Mouse (Mus musculus): Measurements from ENCODE around the gene Sfr1. TPM values are rescaled to one million over a fixed set of nuclear protein-coding genes. Genes with fewer than 3 reads are reported as not detected.
A peak's percentile ranks its signal among the peaks of the same experiment; 100 is the strongest.

The Sfr1 gene
- polyA plus RNA-seq (2015; fragmentation: Nextera tagmentation; extraction: Ambion mirVana): 141 and 142 TPM in 2 replicates

DNA sequence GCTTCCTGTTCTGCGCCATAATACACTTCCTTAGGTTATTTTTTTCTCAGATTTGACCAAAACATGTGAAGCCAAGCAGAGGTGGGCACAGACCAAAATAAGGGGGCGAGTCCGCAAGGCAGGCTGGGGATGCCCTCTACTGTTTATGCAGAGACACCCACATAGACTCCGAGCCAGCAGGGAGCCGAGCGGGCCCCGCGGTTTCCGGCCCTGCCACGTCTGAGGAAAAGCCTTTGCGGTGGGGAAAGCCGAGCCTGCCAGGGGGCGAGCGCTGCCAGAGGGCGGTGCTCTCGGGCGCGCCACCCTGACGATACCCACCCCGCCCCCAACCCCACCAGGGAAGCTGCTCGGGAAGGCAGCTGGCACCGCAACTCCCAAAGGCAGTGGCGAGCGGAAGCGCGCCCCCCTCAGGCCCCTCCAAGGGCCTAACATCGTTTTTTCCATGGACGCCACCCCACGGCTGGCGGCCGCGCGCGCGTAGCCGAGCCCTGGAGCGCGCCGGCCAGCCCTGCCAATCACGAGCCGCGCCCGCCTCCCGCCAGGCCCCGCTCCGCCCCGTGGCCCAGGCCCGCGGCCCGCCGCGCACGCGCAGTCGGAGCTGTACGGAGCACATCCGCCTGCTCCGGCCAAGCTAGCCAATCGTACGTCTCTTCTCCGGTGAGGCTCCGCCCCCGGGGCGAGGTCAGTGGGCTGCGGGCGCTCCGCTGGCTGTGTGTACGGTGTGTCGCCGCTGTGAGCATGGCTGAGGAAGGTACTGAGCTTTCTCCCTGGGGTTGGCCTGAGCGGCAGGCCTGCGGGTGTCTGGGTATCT lies at the start of gene Sfr1:
Gene Sfr1 (plus strand): TSS at position 612 of the 811 bp plus-strand sequence.
- peak; percentile 99 for ATAC-seq (replicated peaks)
- under 1% methylated on average over 71 of the region's 72 CpGs for WGBS
- Histone ChIP-seq H3K9ac (peak within 1 kb of the TSS; percentile 77), H3K4me2 (peak within 1 kb of the TSS; percentile 91), H3K27me3 (replicated peaks) (no peaks in the 10 kb centered on the region), H3K36me3 (replicated peaks) (peaks cover 29% of the 10 kb centered on the region), H3K27ac (peak within 1 kb of the TSS; percentile 95), H3K4me3 (peak within 1 kb of the TSS; percentile 79), H3K4me1 (peaks cover 16% of the 10 kb centered on the region), H3K9me3 (no peaks in the 10 kb centered on the region)

DNA sequence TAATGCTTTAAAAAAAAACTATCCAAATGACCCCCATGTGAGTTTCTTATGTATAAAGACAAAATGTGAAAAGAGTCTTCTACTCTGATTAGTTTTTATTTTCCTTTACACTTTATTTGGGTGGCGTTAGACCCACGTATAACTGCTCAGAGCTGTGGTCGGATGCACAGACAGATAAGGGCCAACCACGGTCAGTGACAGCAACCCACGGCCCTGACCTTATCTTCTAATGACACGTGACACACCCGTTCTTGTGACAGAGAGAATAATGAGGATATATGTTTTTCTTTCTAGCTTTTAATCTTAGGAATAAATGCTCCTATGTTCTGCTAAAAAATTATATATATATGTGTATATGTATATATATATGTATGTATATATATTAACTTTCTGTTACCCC lies 41.9 kb upstream of the Sfr1 start:
- no peaks in the 10 kb centered on the region for H3K9me3 ChIP-seq
- no peaks in the 10 kb centered on the region for H3K36me3 ChIP-seq (replicated peaks)
- H3K27ac ChIP-seq: no peak overlapping the region
- 89% methylated on average over 7 of the region's 7 CpGs for WGBS
- no peak overlapping the region for H3K9ac ChIP-seq
- H3K27me3 ChIP-seq (replicated peaks): no peaks in the 10 kb centered on the region
- no peak overlapping the region for H3K4me3 ChIP-seq
- H3K4me1 ChIP-seq: no peaks in the 10 kb centered on the region
- no peak for ATAC-seq (replicated peaks)
- no peak overlapping the region for H3K4me2 ChIP-seq

DNA sequence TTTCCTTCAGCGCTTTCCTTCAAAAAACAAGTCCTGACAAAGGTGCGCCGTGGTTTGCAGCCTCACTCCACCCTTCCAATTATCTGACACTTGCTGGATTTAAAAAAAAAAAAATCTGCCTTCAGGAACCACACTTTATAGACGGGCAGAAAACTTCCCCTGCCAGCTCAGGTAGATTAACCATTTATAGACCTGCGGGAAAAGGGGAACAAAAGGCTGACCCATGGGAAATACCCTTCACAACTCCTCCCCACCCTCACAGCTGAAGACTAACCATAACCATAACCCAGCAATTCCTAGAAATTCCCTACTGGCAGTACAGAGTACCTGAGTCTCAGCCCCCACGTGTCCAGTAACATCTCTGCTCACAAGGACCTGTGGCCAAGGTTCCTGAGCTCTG lies 39.5 kb upstream of the Sfr1 start, which contains the start of gene Col17a1:
Gene Col17a1 (minus strand): TSS at position 101 of the 400 bp plus-strand sequence.
- H3K9me3 ChIP-seq: no peaks in the 10 kb centered on the region
- no peak for ATAC-seq (replicated peaks)
- H3K4me2 ChIP-seq: no peak within 1 kb of the TSS
- 79% methylated on average over 6 of the region's 6 CpGs for WGBS
- no peaks in the 10 kb centered on the region for H3K27me3 ChIP-seq (replicated peaks)
- H3K4me3 ChIP-seq: no peak within 1 kb of the TSS
- H3K4me1 ChIP-seq: no peaks in the 10 kb centered on the region
- H3K36me3 ChIP-seq (replicated peaks): no peaks in the 10 kb centered on the region
- H3K9ac ChIP-seq: no peak within 1 kb of the TSS
- no peak within 1 kb of the TSS for H3K27ac ChIP-seq

DNA sequence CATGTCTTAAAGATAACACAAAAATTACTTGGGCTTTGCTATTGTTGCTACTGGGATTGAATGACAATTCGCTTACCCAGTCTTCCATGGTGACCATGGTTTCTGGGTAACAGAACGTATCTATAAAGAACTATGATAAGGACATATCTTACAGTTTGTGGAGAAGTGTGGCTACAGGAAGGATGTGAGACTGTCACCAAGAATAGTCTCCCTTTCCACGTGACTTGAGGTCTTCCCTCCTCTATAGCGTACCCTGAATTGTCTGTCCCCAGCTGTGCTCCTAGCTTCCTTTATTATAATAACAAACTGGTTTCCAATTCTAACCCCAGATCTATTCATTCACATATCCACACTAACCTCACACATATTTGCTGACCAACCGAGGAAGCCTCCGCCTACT lies 35.8 kb upstream of the Sfr1 start:
- Histone ChIP-seq H3K9me3 (no peaks in the 10 kb centered on the region), H3K36me3 (replicated peaks) (no peaks in the 10 kb centered on the region), H3K9ac (no peak overlapping the region), H3K4me2 (no peak overlapping the region), H3K27me3 (replicated peaks) (no peaks in the 10 kb centered on the region), H3K27ac (no peak overlapping the region), H3K4me3 (no peak overlapping the region), H3K4me1 (no peaks in the 10 kb centered on the region)
- no peak for ATAC-seq (replicated peaks)
- 93% methylated on average over 6 of the region's 6 CpGs for WGBS

DNA sequence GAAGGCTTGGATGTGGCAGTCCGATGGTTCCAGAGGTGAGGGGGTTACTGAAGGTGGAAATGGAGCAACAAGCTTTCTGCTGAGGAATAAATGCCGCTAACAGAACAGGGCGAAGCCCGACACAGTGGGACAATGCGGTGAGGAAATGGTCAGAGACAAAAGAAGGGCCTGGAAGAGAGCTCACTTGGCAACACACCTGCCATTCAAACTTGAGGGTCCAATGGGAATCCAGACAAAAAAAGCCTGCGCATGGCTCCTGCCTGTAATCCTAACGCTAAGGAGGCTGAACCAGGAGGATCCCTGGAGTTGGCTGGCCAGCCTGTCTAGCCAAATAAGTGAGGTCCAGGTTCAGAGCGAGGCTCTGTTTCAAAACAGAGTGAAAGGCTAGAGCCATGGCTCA lies 35.1 kb upstream of the Sfr1 start:
- Histone ChIP-seq H3K36me3 (replicated peaks) (no peaks in the 10 kb centered on the region), H3K27ac (no peak overlapping the region), H3K4me3 (no peak overlapping the region), H3K9ac (no peak overlapping the region), H3K9me3 (no peaks in the 10 kb centered on the region), H3K4me2 (no peak overlapping the region), H3K4me1 (no peaks in the 10 kb centered on the region), H3K27me3 (replicated peaks) (no peaks in the 10 kb centered on the region)
- ATAC-seq (replicated peaks): no peak
- 92% methylated on average over 8 of the region's 8 CpGs for WGBS

DNA sequence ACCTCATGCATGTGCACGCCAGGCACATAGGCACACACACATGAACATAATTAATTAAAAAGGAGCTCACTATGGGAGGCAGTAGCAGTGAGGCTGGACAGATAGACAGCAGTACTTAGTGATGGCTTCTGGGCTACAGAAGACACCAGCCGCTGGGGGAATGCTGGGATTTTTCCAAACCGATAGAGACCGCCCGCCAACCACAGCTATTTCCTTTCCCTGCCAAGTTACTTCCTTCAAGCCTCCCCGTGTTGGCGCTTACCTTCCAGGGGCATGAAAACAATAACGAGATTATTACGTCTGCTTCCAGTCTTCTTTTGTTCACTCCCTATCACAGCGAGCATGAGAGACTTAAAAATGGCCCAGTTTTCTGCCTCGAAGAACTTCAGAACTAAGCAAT lies 34.4 kb upstream of the Sfr1 start:
- ATAC-seq (replicated peaks): no peak
- H3K9me3 ChIP-seq: no peaks in the 10 kb centered on the region
- H3K27me3 ChIP-seq (replicated peaks): no peaks in the 10 kb centered on the region
- H3K4me2 ChIP-seq: no peak overlapping the region
- 73% methylated on average over 11 of the region's 11 CpGs for WGBS
- H3K36me3 ChIP-seq (replicated peaks): no peaks in the 10 kb centered on the region
- H3K4me3 ChIP-seq: no peak overlapping the region
- H3K9ac ChIP-seq: no peak overlapping the region
- no peaks in the 10 kb centered on the region for H3K4me1 ChIP-seq
- no peak overlapping the region for H3K27ac ChIP-seq

DNA sequence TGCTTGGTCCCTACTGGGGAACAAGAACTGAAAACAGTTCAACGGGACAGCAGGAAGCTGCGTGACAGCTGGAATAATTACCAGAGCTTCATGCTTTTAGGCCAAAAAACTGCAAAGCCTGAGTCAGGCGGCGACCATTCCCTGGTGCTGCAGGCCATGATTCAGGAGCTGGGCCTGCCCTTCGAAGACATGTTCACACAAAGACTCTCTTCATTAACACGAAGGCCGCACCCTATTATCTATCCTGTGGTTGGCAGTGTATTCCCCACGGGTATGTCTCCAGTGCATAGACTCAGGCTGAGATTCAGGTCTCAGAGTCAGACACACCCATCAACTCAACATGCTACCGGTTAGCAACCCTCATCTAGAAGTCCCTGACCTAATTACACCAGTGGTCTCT lies 33.2 kb upstream of the Sfr1 start:
- H3K4me1 ChIP-seq: no peaks in the 10 kb centered on the region

DNA sequence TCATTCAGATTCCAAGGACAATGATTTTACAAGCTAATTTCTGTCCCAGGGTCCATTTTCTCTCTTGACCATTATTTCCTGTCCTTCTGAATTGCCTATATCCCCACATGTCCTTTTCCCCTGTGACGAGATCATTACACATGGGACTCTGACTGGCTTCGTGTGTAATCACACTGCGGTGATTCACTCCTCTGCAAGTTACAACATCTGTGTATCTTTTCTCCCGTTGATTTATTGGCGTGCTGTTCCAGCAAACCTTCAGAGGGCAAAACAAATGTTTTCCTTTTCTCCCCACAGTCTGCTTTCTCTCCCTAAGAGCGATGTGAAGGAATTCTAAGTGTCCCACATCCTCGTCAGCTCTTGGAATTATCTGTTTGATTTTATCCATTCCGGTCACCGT lies 31.7 kb upstream of the Sfr1 start:
- H3K27me3 ChIP-seq (replicated peaks): no peaks in the 10 kb centered on the region
- no peaks in the 10 kb centered on the region for H3K9me3 ChIP-seq
- ATAC-seq (replicated peaks): no peak
- no peak overlapping the region for H3K4me2 ChIP-seq
- no peak overlapping the region for H3K9ac ChIP-seq
- H3K27ac ChIP-seq: no peak overlapping the region
- no peak overlapping the region for H3K4me3 ChIP-seq
- no peaks in the 10 kb centered on the region for H3K36me3 ChIP-seq (replicated peaks)
- WGBS: 80% methylated on average over 9 of the region's 9 CpGs
- no peaks in the 10 kb centered on the region for H3K4me1 ChIP-seq

More for the DNA sequence above, 33.2 kb upstream of the Sfr1 start:
- Histone ChIP-seq H3K9me3 (no peaks in the 10 kb centered on the region), H3K27ac (no peak overlapping the region), H3K4me3 (no peak overlapping the region), H3K4me2 (no peak overlapping the region), H3K9ac (no peak overlapping the region), H3K36me3 (replicated peaks) (no peaks in the 10 kb centered on the region), H3K27me3 (replicated peaks) (no peaks in the 10 kb centered on the region)
- no peak for ATAC-seq (replicated peaks)
- 90% methylated on average over 9 of the region's 9 CpGs for WGBS

DNA sequence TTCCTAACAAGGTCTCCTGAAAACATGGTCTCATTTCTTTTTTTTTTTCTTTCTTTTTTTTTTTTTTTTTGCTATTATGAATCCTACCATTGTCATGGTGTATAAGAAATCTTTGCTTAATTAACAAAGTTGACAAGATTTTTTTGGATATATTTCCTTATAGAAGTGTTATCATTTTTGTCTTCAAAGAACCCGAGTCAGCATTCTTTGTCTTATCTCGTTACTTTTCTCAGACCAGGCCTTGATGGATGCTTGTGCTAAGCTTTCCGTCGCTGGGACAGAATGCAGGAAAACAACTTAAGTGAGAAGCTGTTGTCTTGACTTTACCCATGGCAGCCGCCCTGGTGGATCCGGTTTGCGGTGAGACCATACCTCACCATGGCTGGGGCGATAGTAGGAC lies 31.0 kb upstream of the Sfr1 start:
- no peaks in the 10 kb centered on the region for H3K9me3 ChIP-seq
- no peak overlapping the region for H3K4me3 ChIP-seq
- no peaks in the 10 kb centered on the region for H3K27me3 ChIP-seq (replicated peaks)
- H3K4me1 ChIP-seq: no peaks in the 10 kb centered on the region
- 74% methylated on average over 8 of the region's 8 CpGs for WGBS
- no peak overlapping the region for H3K4me2 ChIP-seq
- ATAC-seq (replicated peaks): no peak
- H3K36me3 ChIP-seq (replicated peaks): no peaks in the 10 kb centered on the region
- no peak overlapping the region for H3K27ac ChIP-seq
- H3K9ac ChIP-seq: no peak overlapping the region

DNA sequence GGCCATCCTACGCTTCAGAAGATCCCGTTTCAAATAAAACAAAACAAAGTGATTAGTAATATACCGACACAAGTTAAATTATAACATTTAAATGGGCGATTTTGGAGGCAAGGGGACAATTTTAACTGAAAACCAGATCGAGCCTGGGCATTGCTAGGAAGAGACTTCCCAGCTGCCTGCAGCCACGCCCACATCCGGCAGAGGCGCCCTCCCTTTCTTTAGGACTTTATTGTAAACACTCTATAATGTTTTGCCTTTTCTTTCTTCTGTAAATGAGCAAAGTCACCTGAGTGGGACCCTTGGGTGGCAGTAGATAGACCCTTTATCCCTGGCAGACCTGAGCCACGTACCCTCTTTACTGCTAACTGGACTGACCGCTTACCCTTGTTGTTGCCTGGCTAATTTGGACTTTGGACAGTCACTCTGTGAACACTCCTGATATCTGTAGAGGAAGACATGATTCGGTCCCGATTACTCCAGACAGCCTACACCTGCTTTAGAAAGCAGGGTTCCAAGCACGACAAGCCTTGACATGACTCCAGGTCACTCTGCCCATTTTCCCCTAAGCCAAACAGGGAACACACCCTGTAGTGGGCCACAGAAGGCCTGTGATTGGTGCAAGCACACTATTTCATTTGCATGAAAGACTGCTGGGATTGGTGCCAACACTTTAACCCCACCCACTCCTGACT lies 26.3 kb upstream of the Sfr1 start:
- H3K4me3 ChIP-seq: no peak overlapping the region
- H3K9me3 ChIP-seq: no peaks in the 10 kb centered on the region
- H3K27me3 ChIP-seq (replicated peaks): no peaks in the 10 kb centered on the region
- no peak overlapping the region for H3K27ac ChIP-seq
- no peaks in the 10 kb centered on the region for H3K36me3 ChIP-seq (replicated peaks)
- no peak for ATAC-seq (replicated peaks)
- H3K9ac ChIP-seq: no peak overlapping the region
- 78% methylated on average over 13 of the region's 13 CpGs for WGBS
- no peaks in the 10 kb centered on the region for H3K4me1 ChIP-seq
- H3K4me2 ChIP-seq: no peak overlapping the region

DNA sequence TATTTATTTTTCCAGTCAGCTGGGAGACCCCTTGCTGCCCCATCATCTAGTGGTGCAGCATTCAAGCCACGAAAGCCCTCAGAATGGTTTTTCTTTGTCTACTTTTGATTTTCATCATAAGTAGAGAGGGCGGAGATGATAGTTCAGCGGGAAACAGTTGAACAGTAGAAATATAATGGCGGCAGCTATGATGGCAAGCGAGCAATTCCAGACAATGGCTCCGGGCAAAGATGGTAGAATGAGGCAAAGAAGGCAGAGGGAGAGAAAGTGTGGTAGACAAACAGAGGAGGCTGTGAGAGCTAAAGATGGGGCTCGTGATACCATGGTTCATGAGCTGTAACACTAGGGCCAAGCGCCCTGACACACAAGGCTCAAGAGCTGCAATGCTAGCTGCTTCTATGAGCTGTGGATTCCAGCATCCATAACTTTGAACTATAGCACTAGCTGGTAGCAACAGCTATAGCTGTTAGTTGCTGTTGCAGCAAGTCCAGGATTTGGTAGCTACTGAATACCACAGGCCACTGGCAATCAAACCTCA lies 25.6 kb upstream of the Sfr1 start:
- Histone ChIP-seq H3K4me3 (no peak overlapping the region), H3K9ac (no peak overlapping the region), H3K27me3 (replicated peaks) (no peaks in the 10 kb centered on the region), H3K9me3 (no peaks in the 10 kb centered on the region), H3K27ac (no peak overlapping the region), H3K4me2 (no peak overlapping the region), H3K4me1 (no peaks in the 10 kb centered on the region), H3K36me3 (replicated peaks) (no peaks in the 10 kb centered on the region)
- 92% methylated on average over 8 of the region's 8 CpGs for WGBS
- no peak for ATAC-seq (replicated peaks)

DNA sequence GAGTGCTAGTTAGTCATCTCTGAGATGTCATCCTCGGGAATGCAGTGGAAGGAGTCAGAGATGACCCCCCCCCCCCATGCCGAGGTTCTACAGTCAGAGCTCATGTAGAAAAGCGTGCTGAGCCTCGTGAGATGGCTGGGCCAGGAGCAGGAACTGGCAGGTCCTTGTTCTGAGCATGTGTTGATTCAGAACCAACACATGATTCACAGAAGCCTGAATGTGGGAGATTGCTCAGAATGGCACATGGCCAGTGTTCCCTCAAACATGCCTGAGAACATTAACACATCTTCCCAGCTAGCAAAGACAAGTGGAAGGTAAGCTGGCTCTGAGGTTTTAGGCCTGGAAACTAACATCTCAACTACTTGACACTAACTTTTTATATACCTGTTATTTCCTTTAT lies 21.1 kb upstream of the Sfr1 start:
- no peaks in the 10 kb centered on the region for H3K36me3 ChIP-seq (replicated peaks)
- no peaks in the 10 kb centered on the region for H3K27me3 ChIP-seq (replicated peaks)
- no peak for ATAC-seq (replicated peaks)
- H3K4me3 ChIP-seq: no peak overlapping the region
- no peaks in the 10 kb centered on the region for H3K4me1 ChIP-seq
- 88% methylated on average over 4 of the region's 4 CpGs for WGBS
- no peak overlapping the region for H3K9ac ChIP-seq
- no peak overlapping the region for H3K4me2 ChIP-seq
- no peaks in the 10 kb centered on the region for H3K9me3 ChIP-seq
- H3K27ac ChIP-seq: no peak overlapping the region
